Comparison of ENCODE assay signal across 14 mouse cellular contexts in genomic region chr14:25154180-25154579, GRCm38 (mm10).
DNase-seq lines count a peak whose midpoint lies in the region; ATAC-seq and TF ChIP-seq lines count a peak whose summit lies in the region.
"Had no signal": no experiment of that assay in that cellular context is flagged by ENCODE, and none has a peak within 500 bp of the region (broad histone marks: within the 10 kb centered on the region; RNA-seq: fewer than 3 reads in every experiment).

No protein-coding gene starts in this region.

- no peak for TF ChIP-seq POLR2A in brain, embryonic 14.5 days (IDR thresholded peaks at IDR 0.05; ENCODE audit: borderline replicate concordance, extremely low read depth, insufficient read depth, insufficient read length, poor library complexity, severe bottlenecking)

- intact Hi-C loops in heart, postnatal 10 days (cut with DNase I) = no loop called here

- 81% methylated on average over 8 of the region's 8 CpGs for WGBS in forebrain, embryonic 10.5 days
- 68% methylated on average over 8 of the region's 8 CpGs for WGBS in forebrain, embryonic 12.5 days
- 32% methylated on average over 8 of the region's 8 CpGs for WGBS in heart, embryonic 16.5 days
- 54% methylated on average over 8 of the region's 8 CpGs for WGBS in lung, postnatal 0 days

- no peaks in the 10 kb centered on the region for H3K9me3 ChIP-seq in forebrain, embryonic 10.5 days
- H3K9me3 ChIP-seq in forebrain, embryonic 12.5 days = no peaks in the 10 kb centered on the region
- no peaks in the 10 kb centered on the region for H3K9me3 ChIP-seq in heart, embryonic 16.5 days (replicated peaks; ENCODE audit: control insufficient read depth, low read length)
- no peaks in the 10 kb centered on the region for H3K9me3 ChIP-seq in lung, postnatal 0 days (ENCODE audit: low read length)
- H3K9me3 ChIP-seq: embryonic facial prominence, embryonic 12.5 days had no signal

- H3K36me3 ChIP-seq in forebrain, embryonic 10.5 days (replicated peaks) = no peaks in the 10 kb centered on the region
- no peaks in the 10 kb centered on the region for H3K36me3 ChIP-seq in forebrain, embryonic 12.5 days (replicated peaks)
- no peaks in the 10 kb centered on the region for H3K36me3 ChIP-seq in heart, embryonic 16.5 days (ENCODE audit: control insufficient read depth, insufficient read depth)
- H3K36me3 ChIP-seq in lung, postnatal 0 days (ENCODE audit: insufficient read depth, low read length) = no peaks in the 10 kb centered on the region
- H3K36me3 ChIP-seq: embryonic facial prominence, embryonic 12.5 days had no signal

- peaks cover 3% of the 10 kb centered on the region; the same call in 1 of the 2 replicates for H3K27me3 ChIP-seq in forebrain, embryonic 10.5 days (ENCODE audit: poor library complexity, severe bottlenecking)
- H3K27me3 ChIP-seq in forebrain, embryonic 12.5 days = peaks cover 5% of the 10 kb centered on the region; the same call in 1 of the 2 replicates
- H3K27me3 ChIP-seq in heart, embryonic 16.5 days (ENCODE audit: control insufficient read depth, insufficient read depth, low read length) = no peaks in the 10 kb centered on the region
- H3K27me3 ChIP-seq in lung, postnatal 0 days (replicated peaks; ENCODE audit: insufficient read depth, low read length) = no peaks in the 10 kb centered on the region
- H3K27me3 ChIP-seq: embryonic facial prominence, embryonic 12.5 days had no signal

- H3K4me2 ChIP-seq in forebrain, embryonic 12.5 days = no peak overlapping the region
- no peak overlapping the region for H3K4me2 ChIP-seq in heart, embryonic 16.5 days (ENCODE audit: low read depth, low read length)
- no peak overlapping the region for H3K4me2 ChIP-seq in lung, postnatal 0 days (replicated peaks; ENCODE audit: low read depth, low read length)
- H3K4me2 ChIP-seq: embryonic facial prominence, embryonic 12.5 days had no signal

- no peak overlapping the region for H3K4me3 ChIP-seq in forebrain, embryonic 10.5 days
- H3K4me3 ChIP-seq in forebrain, embryonic 12.5 days (replicated peaks) = no peak overlapping the region
- H3K4me3 ChIP-seq in heart, embryonic 16.5 days (ENCODE audit: low read length) = no peak overlapping the region
- H3K4me3 ChIP-seq in lung, postnatal 0 days (ENCODE audit: low read depth, low read length) = no peak overlapping the region
- H3K4me3 ChIP-seq: embryonic facial prominence, embryonic 12.5 days had no signal

- TF ChIP-seq CTCF in lung, postnatal 0 days (IDR thresholded peaks at IDR 0.05) = no peak
- no peak for TF ChIP-seq CTCF in brain, embryonic 14.5 days (IDR thresholded peaks at IDR 0.05; ENCODE audit: borderline replicate concordance, extremely low read depth, insufficient read depth, insufficient read length)

- DNase-seq in forebrain, embryonic 10.5 days (ENCODE audit: extremely low spot score, low spot score) = no peak
- DNase-seq in heart, postnatal 10 days = no peak
- peak; percentile 66 for DNase-seq in lung, postnatal 0 days (ENCODE audit: low spot score)
- no peak for DNase-seq in lung, postnatal 4 days
- DNase-seq in brain, embryonic 14.5 days (ENCODE audit: low read depth) = peak; percentile 24
- no peak for DNase-seq in retina, embryonic 14.5 days (ENCODE audit: low spot score)
- DNase-seq: adrenal gland, adult 8-10 months; cerebellum, adult 9-10 months; liver; liver, postnatal 0 days had no signal

- peaks cover 16% of the 10 kb centered on the region for H3K4me1 ChIP-seq in forebrain, embryonic 10.5 days
- peaks cover 14% of the 10 kb centered on the region; the same call in 1 of the 2 replicates for H3K4me1 ChIP-seq in forebrain, embryonic 12.5 days
- peaks cover 30% of the 10 kb centered on the region for H3K4me1 ChIP-seq in heart, embryonic 16.5 days (ENCODE audit: control insufficient read depth, insufficient read depth, low read length)
- H3K4me1 ChIP-seq in lung, postnatal 0 days (ENCODE audit: insufficient read depth, low read depth, low read length) = no peaks in the 10 kb centered on the region; the same call in 1 of the 2 replicates

- H3K27ac ChIP-seq in forebrain, embryonic 10.5 days = peak overlapping the region; percentile 27; the same call in 1 of the 2 replicates
- H3K27ac ChIP-seq in forebrain, embryonic 12.5 days = no peak overlapping the region
- peak overlapping the region; percentile 65 for H3K27ac ChIP-seq in heart, embryonic 16.5 days (ENCODE audit: low read length)
- no peak overlapping the region for H3K27ac ChIP-seq in lung, postnatal 0 days (ENCODE audit: low read length)
- H3K27ac ChIP-seq: embryonic facial prominence, embryonic 12.5 days; hindbrain, postnatal 0 days had no signal

- peak; percentile 61; the same call in 1 of the 2 replicates for TF ChIP-seq EP300 in lung, postnatal 0 days (IDR thresholded peaks at IDR 0.05)

- no peak for ATAC-seq in forebrain, embryonic 12.5 days (ENCODE audit: low FRiP score)
- peak; percentile 29; the same call in 1 of the 2 replicates for ATAC-seq in heart, embryonic 16.5 days (replicated peaks; ENCODE audit: extremely low read depth, insufficient read depth, low FRiP score)
- ATAC-seq in lung, postnatal 0 days = peak; percentile 84
- ATAC-seq: hindbrain, postnatal 0 days; liver, postnatal 0 days had no signal

- H3K9ac ChIP-seq in forebrain, embryonic 12.5 days = no peak overlapping the region
- H3K9ac ChIP-seq in heart, embryonic 16.5 days (ENCODE audit: low read length) = no peak overlapping the region
- H3K9ac ChIP-seq in lung, postnatal 0 days (replicated peaks; ENCODE audit: low read depth) = no peak overlapping the region
- H3K9ac ChIP-seq: embryonic facial prominence, embryonic 12.5 days; liver, postnatal 0 days had no signal

Comparison
In these comparisons a context has a peak if more than half of its experiments do, and no peak if none do; other contexts are left out.
1. DNase-seq: peak in lung, postnatal 0 days (single experiment) and brain, embryonic 14.5 days (single experiment); none in forebrain, embryonic 10.5 days (single experiment), heart, postnatal 10 days (0 of 2), lung, postnatal 4 days (0 of 2) and retina, embryonic 14.5 days (single experiment).
2. H3K27ac ChIP-seq: peak in forebrain, embryonic 10.5 days (single experiment) and heart, embryonic 16.5 days (single experiment); none in forebrain, embryonic 12.5 days (single experiment) and lung, postnatal 0 days (single experiment).